Mouse (Mus musculus): ENCODE data around the gene Cpsf7.
"Not testable (repeated sequence)": the region's sequence is repeated elsewhere in the genome, so short reads cannot be mapped to it uniquely, and the experiment has no call there.

Gene Cpsf7

DNA sequence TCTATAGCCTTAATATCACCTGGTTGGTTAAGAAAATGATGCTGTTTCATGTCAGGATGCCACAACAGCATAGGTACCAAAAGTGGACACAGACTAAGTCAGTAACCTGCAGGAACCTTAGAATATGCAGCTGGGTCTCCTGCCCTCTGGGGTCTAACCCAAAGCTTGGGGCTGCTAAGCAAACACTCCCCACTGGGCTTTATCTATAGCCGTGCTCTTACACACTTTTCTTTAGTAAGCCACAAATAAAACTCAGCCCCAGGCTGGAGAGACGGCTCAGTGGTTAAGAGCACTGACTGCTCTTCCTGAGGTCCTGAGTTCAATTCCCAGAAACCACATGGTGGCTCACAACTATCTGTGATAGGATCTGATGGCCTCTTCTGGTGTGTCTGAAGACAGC lies 31.9 kb downstream of the Cpsf7 start:
- in situ Hi-C loops (cut with MboI; ENCODE audit: low pct_unique_long_range_greater_than_20kb in 1 of 2, low sequenced_read_pairs in 2 of 2, unreplicated experiment in 1 of 2): no loop called here

DNA sequence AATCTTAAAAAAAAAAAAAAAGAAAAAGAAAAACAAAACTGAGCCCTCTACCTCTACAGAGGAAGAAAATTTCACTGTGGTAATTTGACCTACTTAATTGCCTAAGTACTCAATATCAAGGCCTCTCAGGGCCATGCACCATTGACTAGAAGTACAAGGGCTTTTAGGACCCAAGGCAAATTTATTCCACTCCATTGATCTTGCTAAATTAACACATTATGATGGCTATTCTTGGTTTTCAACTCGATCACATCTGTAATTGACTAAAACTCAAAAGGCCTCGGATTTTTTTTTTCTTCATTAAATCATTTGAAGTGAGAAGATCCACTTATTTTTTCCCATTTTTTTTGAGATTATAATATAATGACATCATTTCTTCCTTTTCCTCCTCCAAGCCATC lies 32.4 kb downstream of the Cpsf7 start:
- in situ Hi-C loops (cut with MboI; ENCODE audit: low pct_unique_long_range_greater_than_20kb in 1 of 2, low sequenced_read_pairs in 2 of 2, unreplicated experiment in 1 of 2): no loop called here

GRCm38 (mm10) chr19:10557837-10558375 lies 32.8 kb downstream of the Cpsf7 start:
- in situ Hi-C loops (cut with MboI; ENCODE audit: low pct_unique_long_range_greater_than_20kb in 1 of 2, low sequenced_read_pairs in 2 of 2, unreplicated experiment in 1 of 2): not testable (repeated sequence)

- in situ Hi-C loops (cut with MboI; ENCODE audit: low pct_unique_long_range_greater_than_20kb in 1 of 2, low sequenced_read_pairs in 2 of 2, unreplicated experiment in 1 of 2): no loop called here
Measured at GRCm38 (mm10) chr19:10560108-10560507, 35.0 kb downstream of the Cpsf7 start.

DNA sequence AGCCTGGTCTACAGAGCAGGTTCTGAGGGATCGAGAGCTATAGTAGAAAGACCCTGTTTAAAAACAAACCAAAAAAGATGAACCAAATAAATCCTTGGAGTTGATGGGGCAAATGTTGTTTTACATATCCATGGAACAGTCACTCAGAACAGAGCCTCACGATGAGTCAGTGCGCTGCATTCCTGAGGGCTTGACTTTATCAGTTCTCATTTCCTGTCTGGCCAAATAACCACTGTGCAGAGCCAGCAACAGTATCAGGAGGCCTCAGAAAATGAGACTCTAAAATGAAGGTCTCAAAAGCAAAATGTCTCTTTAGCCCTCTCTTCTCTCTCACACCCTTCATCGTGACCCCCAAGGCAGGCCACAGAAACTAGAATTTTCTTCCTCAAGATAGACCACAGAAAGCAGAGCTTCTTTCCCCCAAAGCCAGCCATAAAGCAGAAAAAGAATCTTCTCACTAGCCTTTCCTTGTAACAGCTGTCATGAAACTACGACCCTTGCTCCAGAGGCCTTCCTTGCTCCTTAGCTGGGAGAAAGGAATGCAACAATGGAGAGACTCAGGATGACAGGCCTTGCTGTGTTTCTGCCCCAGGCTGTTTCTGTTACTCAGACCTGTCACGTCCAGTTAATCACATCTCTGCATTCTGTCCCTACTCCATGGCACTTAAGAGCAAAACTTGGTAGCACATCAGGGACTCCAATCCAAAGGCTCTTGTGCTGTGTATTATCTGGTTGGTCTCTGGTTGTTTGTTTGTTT lies 36.7 kb downstream of the Cpsf7 start:
- in situ Hi-C loops (cut with MboI; ENCODE audit: low pct_unique_long_range_greater_than_20kb in 1 of 2, low sequenced_read_pairs in 2 of 2, unreplicated experiment in 1 of 2): no loop called here

GRCm38 (mm10) chr19:10562351-10562750 lies 37.3 kb downstream of the Cpsf7 start:
- in situ Hi-C loops (cut with MboI; ENCODE audit: low pct_unique_long_range_greater_than_20kb in 1 of 2, low sequenced_read_pairs in 2 of 2, unreplicated experiment in 1 of 2): no loop called here

GRCm38 (mm10) chr19:10564278-10564677 lies 39.2 kb downstream of the Cpsf7 start:
- in situ Hi-C loops (cut with MboI; ENCODE audit: low pct_unique_long_range_greater_than_20kb in 1 of 2, low sequenced_read_pairs in 2 of 2, unreplicated experiment in 1 of 2): no loop called here

DNA sequence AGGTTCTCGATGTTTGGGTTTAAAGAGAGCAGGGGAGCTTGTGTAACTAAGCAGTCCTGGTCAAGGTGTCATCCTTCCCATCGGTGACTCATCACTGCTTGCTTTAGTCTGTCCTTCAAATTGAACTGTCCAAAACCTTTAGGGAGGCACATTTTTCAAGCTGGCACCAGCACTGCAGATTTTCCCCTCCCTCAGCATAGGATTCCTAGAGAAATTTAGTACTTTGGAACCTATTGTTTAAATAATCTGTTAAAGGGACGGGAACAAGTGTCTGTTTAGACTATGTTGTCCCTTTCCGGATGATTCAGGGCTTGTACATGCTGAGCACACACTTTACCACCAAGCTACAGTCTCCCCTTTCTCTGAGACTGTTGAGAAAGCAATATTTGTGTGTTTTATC lies 40.2 kb downstream of the Cpsf7 start:
- in situ Hi-C loops (cut with MboI; ENCODE audit: low pct_unique_long_range_greater_than_20kb in 1 of 2, low sequenced_read_pairs in 2 of 2, unreplicated experiment in 1 of 2): no loop called here

DNA sequence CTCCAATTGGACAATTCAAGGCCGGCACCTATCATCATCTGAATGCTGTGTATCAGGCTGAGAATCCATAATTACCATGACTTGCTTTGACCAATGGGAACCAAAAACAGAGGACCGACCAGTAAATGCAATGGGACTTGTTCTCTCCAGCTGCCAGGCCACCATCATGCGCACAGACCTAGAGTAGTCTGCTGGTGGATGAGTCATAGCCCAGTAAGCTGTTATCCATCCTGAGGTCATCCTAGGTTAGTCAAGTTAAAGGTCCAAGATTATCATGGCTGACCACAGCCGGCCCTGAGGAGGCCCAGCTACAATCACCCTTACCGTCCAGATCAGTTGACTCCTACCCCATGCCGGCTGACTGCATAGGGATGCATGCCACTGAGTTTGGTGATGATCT lies 44.6 kb downstream of the Cpsf7 start:
- in situ Hi-C loops (cut with MboI; ENCODE audit: low pct_unique_long_range_greater_than_20kb in 1 of 2, low sequenced_read_pairs in 2 of 2, unreplicated experiment in 1 of 2): no loop called here

GRCm38 (mm10) chr19:10576690-10577561 lies 51.9 kb downstream of the Cpsf7 start, which contains the start of the genes Cyb561a3 and Tmem138:
Cyb561a3 (plus strand) TSS chr19:10577172.
Tmem138 (minus strand) TSS chr19:10577362.
- in situ Hi-C loops (cut with MboI; ENCODE audit: low pct_unique_long_range_greater_than_20kb in 1 of 2, low sequenced_read_pairs in 2 of 2, unreplicated experiment in 1 of 2): no loop called here

DNA sequence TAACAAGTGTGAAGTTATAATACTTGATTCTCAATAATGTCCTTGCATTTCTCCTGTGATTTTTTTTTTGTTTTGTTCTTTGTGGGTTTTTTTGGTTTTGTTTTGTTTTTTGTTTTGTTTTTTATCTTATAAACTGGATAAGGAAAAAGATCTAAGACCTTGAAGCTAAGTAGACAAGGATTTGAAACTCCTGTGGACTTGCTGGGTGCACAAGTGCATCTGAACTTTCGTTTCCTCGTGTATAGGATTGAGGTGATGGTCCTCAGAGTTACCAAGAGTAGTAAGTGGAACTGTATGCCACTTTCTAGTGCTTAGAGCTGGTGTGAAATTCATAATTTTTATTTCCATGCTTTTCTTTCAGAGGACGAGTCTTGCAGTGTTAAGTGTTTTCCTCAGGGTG lies 55.0 kb downstream of the Cpsf7 start:
- in situ Hi-C loops (cut with MboI; ENCODE audit: low pct_unique_long_range_greater_than_20kb in 1 of 2, low sequenced_read_pairs in 2 of 2, unreplicated experiment in 1 of 2): no loop called here

- in situ Hi-C loops (cut with MboI; ENCODE audit: low pct_unique_long_range_greater_than_20kb in 1 of 2, low sequenced_read_pairs in 2 of 2, unreplicated experiment in 1 of 2): no loop called here
Measured at GRCm38 (mm10) chr19:10580761-10581160, 55.7 kb downstream of the Cpsf7 start.

- in situ Hi-C loops (cut with MboI; ENCODE audit: low pct_unique_long_range_greater_than_20kb in 1 of 2, low sequenced_read_pairs in 2 of 2, unreplicated experiment in 1 of 2): no loop called here
Measured at GRCm38 (mm10) chr19:10581984-10582383, 56.9 kb downstream of the Cpsf7 start.

GRCm38 (mm10) chr19:10583550-10584146 lies 58.6 kb downstream of the Cpsf7 start:
- in situ Hi-C loops (cut with MboI; ENCODE audit: low pct_unique_long_range_greater_than_20kb in 1 of 2, low sequenced_read_pairs in 2 of 2, unreplicated experiment in 1 of 2): no loop called here

- in situ Hi-C loops (cut with MboI; ENCODE audit: low pct_unique_long_range_greater_than_20kb in 1 of 2, low sequenced_read_pairs in 2 of 2, unreplicated experiment in 1 of 2): no loop called here
Measured at GRCm38 (mm10) chr19:10585112-10585511, 60.0 kb downstream of the Cpsf7 start.

- in situ Hi-C loops (cut with MboI; ENCODE audit: low pct_unique_long_range_greater_than_20kb in 1 of 2, low sequenced_read_pairs in 2 of 2, unreplicated experiment in 1 of 2): no loop called here
Measured at GRCm38 (mm10) chr19:10587231-10587630, 62.2 kb downstream of the Cpsf7 start.

GRCm38 (mm10) chr19:10589127-10589857 lies 64.2 kb downstream of the Cpsf7 start:
- in situ Hi-C loops (cut with MboI; ENCODE audit: low pct_unique_long_range_greater_than_20kb in 1 of 2, low sequenced_read_pairs in 2 of 2, unreplicated experiment in 1 of 2): no loop called here

DNA sequence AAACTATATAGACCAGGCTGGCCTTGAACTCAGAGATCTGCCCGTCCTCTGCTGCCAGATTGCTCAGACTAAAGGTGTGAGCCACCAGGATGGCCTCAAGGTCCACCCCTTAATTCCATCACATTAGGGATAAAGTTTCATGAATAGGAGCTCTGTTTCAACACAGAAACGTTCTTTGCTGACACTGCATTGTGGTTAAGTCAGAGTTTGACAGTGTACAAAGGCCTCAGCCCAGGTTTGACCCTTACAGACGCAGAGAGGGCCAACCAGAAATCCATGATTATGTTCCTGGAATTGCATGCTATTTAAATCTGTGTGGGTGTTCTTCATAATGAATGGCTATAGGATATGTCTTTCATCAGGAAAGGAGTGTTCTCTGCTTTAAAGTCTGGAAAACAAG lies 65.2 kb downstream of the Cpsf7 start:
- in situ Hi-C loops (cut with MboI; ENCODE audit: low pct_unique_long_range_greater_than_20kb in 1 of 2, low sequenced_read_pairs in 2 of 2, unreplicated experiment in 1 of 2): no loop called here
